Mouse (Mus musculus): ENCODE measurements around the gene Insrr.

Insrr gene

DNA sequence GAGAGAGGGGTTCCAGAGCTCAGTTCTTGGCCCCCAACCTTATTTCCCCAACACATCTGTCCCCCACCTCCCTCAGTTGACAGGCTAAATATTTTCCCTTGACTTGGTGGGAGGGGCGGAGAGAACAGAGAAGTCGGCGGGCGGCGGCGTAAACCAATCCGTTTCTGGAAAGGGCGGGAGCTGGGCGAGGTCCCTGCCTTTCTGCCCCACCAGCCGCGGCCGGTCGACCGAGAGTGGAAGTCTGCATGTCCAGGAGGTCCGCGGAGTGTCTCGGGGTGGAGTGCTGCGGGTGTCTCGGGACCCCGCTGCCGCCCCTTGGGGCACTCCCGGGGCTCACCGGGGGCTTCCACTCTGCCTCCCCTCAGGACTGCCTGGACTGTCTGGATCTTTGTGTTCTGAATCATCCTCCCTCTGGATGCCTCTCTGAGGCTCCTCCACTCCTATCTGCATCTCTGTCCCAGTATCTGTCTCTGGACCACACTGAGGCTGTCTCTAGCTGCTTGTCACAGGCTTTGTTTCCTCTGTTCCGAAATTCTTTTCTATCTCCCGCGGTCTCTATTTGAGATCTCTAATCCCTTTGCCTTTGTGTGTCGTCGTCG lies at the start of gene Insrr:
TSS of gene Insrr (plus strand) at position 216 of the 599 bp plus-strand sequence.
- DNase-seq (ENCODE audit: low read depth, low spot score), result no peak

- peak; percentile 46 for DNase-seq (ENCODE audit: low read depth, low spot score)
Observed at GRCm38 (mm10) chr3:87748431-87748830, 48.3 kb upstream of the Insrr start, which contains the start of gene Lrrc71. Lrrc71 (minus strand) TSS chr3:87748625.

GRCm38 (mm10) chr3:87749036-87749435 lies 47.7 kb upstream of the Insrr start:
- DNase-seq (ENCODE audit: low read depth, low spot score), result peak; percentile 89

- no peak for DNase-seq (ENCODE audit: low read depth, low spot score)
Observed at GRCm38 (mm10) chr3:87749977-87750376, 46.8 kb upstream of the Insrr start.

- DNase-seq (ENCODE audit: low read depth, low spot score), result no peak
Observed at GRCm38 (mm10) chr3:87752567-87752966, 44.2 kb upstream of the Insrr start.

- DNase-seq (ENCODE audit: low read depth, low spot score), result no peak
Observed at GRCm38 (mm10) chr3:87753829-87754228, 42.9 kb upstream of the Insrr start.

GRCm38 (mm10) chr3:87755964-87756363 lies 40.8 kb upstream of the Insrr start:
- DNase-seq (ENCODE audit: low read depth, low spot score), result peak; percentile 70

GRCm38 (mm10) chr3:87756488-87756887 lies 40.3 kb upstream of the Insrr start:
- DNase-seq (ENCODE audit: low read depth, low spot score), result no peak

- no peak for DNase-seq (ENCODE audit: low read depth, low spot score)
Observed at GRCm38 (mm10) chr3:87758641-87759040, 38.1 kb upstream of the Insrr start.

DNA sequence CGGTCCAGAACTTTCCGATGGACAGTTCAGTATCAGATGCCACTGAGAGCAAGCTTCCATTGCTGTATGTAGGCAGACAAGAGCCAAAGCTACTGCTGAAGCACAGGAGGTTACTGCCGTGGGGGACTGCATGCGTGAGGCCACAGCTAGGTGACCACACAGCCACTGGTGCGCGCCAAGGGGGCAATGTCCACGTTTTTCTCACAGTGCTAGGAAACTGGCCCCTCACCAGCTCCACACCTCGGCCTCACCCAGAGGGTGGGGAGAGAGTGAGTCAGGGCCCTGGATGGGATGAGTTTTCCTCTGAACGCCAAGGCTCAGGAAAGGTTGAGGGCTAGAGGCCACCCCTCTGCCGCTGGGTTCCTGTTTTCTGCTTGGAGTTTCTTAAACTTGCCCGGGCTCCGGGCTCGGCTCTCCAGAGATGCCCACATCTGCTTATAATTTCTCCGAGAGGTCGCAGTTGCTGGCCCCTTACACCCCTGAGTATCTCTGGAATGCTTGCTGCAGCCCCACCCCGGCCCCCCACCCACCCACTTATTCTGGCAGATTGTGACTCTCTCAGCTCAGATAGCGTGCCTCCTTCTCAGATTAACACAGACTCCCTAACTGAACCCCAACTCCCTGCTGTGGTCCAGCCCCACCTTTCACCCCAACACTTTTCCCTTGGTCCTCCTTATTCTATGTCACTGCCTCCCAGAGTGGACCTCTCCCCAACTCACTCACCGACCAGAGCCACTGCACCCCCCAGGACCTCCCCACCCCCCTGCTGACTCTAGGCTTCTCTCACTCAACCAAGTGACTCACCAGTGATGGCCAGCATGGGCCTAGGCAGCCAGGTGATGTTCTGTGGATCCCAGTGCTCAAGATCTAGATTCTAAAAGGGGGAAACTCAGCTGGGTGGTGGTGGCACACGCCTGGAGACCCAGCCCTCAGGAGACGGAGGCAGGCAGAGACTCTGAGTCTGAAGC lies 35.1 kb upstream of the Insrr start:
- DNase-seq (ENCODE audit: low read depth, low spot score), result no peak

- DNase-seq (ENCODE audit: low read depth, low spot score), result no peak
Observed at GRCm38 (mm10) chr3:87763202-87763601, 33.5 kb upstream of the Insrr start.

DNA sequence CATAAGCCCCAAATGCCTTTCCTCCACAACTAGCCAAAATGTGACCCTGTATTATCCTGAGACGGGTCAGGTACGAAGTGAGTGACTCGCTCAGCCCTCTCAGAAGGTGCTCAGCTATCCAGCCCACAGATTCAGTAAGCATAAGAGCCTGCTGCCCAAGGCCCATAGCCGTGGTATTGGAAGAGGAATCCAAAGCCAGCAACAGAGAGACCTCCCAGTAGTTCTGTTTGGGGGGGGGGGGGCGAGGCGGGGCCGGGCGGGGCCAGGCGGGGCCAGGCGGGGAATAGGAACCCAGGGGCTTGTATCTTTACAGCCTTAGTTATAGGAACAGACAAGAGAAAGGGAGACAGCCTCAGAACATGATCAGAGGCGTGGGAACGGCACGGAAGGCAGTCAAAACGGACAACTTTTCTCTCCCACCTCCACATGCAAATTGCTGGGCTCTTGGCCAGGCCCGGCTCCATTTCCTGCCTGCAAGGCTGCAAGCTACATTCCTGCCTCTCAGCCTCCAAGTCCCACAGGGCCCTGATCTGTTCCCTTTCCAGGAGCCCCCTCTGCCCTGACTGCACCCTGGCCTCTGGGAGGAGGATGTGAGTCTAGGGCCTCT lies 33.0 kb upstream of the Insrr start:
- DNase-seq (ENCODE audit: low read depth, low spot score), result no peak

DNA sequence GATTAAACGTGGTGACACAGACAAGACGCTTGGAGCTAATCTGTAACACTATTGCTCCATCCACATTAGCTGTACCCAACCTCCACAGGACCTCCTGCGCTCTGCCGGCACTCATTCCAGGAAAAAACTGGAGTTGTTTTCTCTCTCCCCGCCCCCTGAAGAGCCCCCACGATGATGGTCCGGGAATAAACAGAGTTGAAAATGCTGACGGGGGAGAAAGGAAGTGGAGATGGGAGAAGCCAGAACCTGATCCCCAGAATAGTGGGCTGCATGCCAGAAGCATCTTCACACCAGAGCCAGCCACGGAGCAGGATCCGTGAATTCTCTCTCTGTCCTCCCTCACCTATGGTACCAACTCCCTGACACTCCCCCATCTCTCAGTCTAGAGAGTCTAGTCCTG lies 32.2 kb upstream of the Insrr start:
- DNase-seq (ENCODE audit: low read depth, low spot score), result no peak

- DNase-seq (ENCODE audit: low read depth, low spot score), result no peak
Observed at GRCm38 (mm10) chr3:87765091-87765490, 31.7 kb upstream of the Insrr start.

- DNase-seq (ENCODE audit: low read depth, low spot score), result no peak
Observed at GRCm38 (mm10) chr3:87765631-87766283, 31.0 kb upstream of the Insrr start.

GRCm38 (mm10) chr3:87766284-87766667 lies 30.5 kb upstream of the Insrr start:
- DNase-seq (ENCODE audit: low read depth, low spot score), result no peak

- no peak for DNase-seq (ENCODE audit: low read depth, low spot score)
Observed at GRCm38 (mm10) chr3:87767764-87768163, 29.0 kb upstream of the Insrr start.

GRCm38 (mm10) chr3:87768431-87768830 lies 28.3 kb upstream of the Insrr start:
- no peak for DNase-seq (ENCODE audit: low read depth, low spot score)

DNA sequence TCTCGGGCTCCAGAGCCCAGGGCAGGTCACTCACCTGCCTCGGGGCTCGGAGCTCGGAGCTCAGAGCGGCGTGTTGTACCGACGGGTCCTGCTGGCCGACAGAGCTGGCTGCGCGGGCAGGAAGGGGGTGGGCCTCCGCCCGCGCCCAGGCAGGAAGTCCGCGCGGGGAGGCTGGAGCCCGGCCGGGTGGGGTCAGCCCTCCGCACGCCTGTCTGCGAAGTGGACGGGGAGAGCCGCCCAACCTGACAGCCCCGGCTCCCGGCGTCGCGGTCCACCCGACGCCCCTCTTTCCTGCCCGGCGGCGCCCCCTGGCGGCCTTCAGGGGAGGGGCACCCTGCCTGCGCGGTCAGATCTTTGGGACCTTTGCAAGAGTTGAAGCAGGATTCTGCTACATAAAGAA lies 27.9 kb upstream of the Insrr start:
- peak; percentile 56 for DNase-seq (ENCODE audit: low read depth, low spot score)

DNA sequence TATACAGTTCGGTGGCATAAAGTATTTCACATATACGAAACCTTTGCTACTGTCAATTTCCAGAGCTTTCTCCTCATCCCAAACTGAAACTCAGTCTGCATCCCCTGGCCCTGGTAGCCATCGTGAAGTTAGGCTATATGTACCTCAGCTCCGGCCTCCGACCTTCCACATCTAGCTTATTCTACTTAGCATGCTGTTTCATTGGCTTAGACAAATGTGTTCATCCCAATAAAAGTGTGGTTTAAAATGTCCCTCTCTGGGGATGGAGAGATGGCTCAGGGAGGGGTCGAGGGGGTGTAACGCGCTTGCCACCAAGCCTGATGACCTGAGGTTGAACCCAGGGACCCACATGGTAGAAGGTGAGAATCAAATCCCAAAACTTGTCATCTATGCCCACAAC lies 27.2 kb upstream of the Insrr start:
- DNase-seq (ENCODE audit: low read depth, low spot score), result no peak

DNA sequence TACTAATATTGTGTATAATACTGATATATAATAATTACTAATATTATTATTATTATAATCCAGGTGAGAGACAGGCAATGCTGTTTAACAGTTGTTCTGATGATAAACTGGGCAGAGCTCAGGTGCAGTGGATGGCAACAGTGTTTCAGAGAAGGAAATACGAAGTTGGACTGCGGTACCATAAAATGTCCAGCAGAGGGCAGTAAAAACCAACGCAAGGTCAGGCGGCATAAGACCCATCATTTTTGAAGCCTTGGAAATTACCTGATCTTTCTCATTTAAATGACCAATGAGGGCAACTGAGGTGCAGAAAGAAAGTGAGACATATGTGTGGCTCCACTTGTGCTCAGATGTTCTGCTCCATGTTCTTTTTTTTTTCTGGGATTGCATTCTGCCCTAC lies 26.5 kb upstream of the Insrr start:
- peak; percentile 61 for DNase-seq (ENCODE audit: low read depth, low spot score)

DNA sequence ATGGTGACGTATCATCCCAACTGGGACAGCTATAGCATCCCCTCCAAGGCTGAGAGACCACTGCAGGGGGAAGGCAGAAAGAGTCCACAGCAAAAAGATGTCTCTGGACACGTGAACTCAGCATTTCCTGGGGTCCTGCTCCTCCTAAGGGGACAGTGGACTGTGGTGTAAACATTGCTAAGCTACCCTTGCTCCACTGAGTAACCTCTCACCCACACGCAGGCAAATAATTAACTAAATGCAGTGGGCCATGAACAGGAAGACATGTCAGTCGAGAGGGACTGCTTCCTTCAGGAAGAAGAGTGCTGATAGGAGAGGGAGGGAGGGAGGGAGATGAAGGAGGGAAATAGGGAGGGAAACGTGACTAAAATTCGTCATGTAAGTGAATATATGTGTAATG lies 25.7 kb upstream of the Insrr start:
- DNase-seq (ENCODE audit: low read depth, low spot score), result no peak
